Mouse (Mus musculus) kidney, adult 2 months (tissue): Measurements from ENCODE around the gene Lrfn3. TPM values are rescaled to one million over a fixed set of nuclear protein-coding genes. Genes with fewer than 3 reads are reported as not detected.

Experiments used
- DNase-seq: peaks from one replicate; pipeline ENCODE4 v3.0.0; 2021
- H3K27ac ChIP-seq: fragments of 200-500 bp; 2 replicates; pipeline ENCODE4 v1.5.1; 2012; ENCODE audit warnings: low read depth, low read length, control low read depth, inconsistent platforms; ENCODE audit not compliant: insufficient read depth
- H3K27me3 ChIP-seq: fragments of 200-500 bp; replicated peaks from 2 replicates; pipeline ENCODE4 v1.6.1; 2012; ENCODE audit warnings: mild to moderate bottlenecking, moderate library complexity, low read length, inconsistent platforms; ENCODE audit not compliant: control insufficient read depth, insufficient read depth
- H3K36me3 ChIP-seq: fragments of 200-500 bp; 2 replicates; pipeline ENCODE4 v1.6.1; 2012; ENCODE audit warnings: mild to moderate bottlenecking, moderate library complexity, low read length, inconsistent platforms; ENCODE audit not compliant: control insufficient read depth, insufficient read depth
- H3K4me1 ChIP-seq: fragments of 200-500 bp; 2 replicates; pipeline ENCODE4 v1.6.1; 2011; ENCODE audit warnings: low read length; ENCODE audit not compliant: control insufficient read depth, insufficient read depth
- H3K4me3 ChIP-seq: fragments of 200-500 bp; 2 replicates; pipeline ENCODE4 v1.5.1; 2011; ENCODE audit warnings: mild to moderate bottlenecking, low read depth, low read length, control low read depth; ENCODE audit not compliant: insufficient read depth
- CTCF ChIP-seq: fragments of 200-500 bp; conservative IDR thresholded peaks from 2 replicates; pipeline ENCODE4 v1.5.1; 2011; ENCODE audit warnings: low read depth, mild to moderate bottlenecking, control low read depth, low read length, moderate library complexity, mixed read lengths; ENCODE audit not compliant: insufficient read depth, insufficient read length
- POLR2A ChIP-seq: fragments of 200-500 bp; IDR thresholded peaks from one replicate; pipeline ENCODE4 v1.6.1; 2011; ENCODE audit warnings: low read depth, low read length, control low read depth
- WGBS: fragments of 180-500 bp; shearing (Covaris S2); methylation state at CpG from one replicate; pipeline ENCODE4 v1.1.7; 2018; 5-methylcytosine and 5-hydroxymethylcytosine counted together
- polyA plus RNA-seq: library from polyadenylated mRNA; depleted of rRNA; stranded (reverse); fragments of >200 nt; gene quantifications from 2 replicates; pipeline ENCODE4 v1.2.3, GENCODE M21; 2012

Lrfn3 gene
- polyA plus RNA-seq, 1 experiment: 9.6 TPM

GRCm38 (mm10) chr7:30360028-30360427 is 2.5 kb downstream of the Lrfn3 start:
- H3K4me1 ChIP-seq: peaks cover 5% of the 10 kb centered on the region; the same call in 1 of the 2 replicates
- no peak for TF ChIP-seq CTCF
- TF ChIP-seq POLR2A: no peak
- H3K27me3 ChIP-seq: no peaks in the 10 kb centered on the region
- peak overlapping the region; percentile 26; the same call in 1 of the 2 replicates for H3K27ac ChIP-seq
- WGBS: 77% methylated on average over 17 of the region's 17 CpGs
- no peak for DNase-seq
- no peaks in the 10 kb centered on the region for H3K36me3 ChIP-seq
- H3K4me3 ChIP-seq: no peak overlapping the region

- Histone ChIP-seq H3K27ac (peak overlapping the region; percentile 41), H3K27me3 (no peaks in the 10 kb centered on the region), H3K4me1 (peaks cover 5% of the 10 kb centered on the region; the same call in 1 of the 2 replicates), H3K36me3 (no peaks in the 10 kb centered on the region), H3K4me3 (no peak overlapping the region)
- WGBS: 54% methylated on average over 31 of the region's 31 CpGs
- peak; percentile 50 for DNase-seq
- no peak for TF ChIP-seq POLR2A
- TF ChIP-seq CTCF: 0 out of 2 replicates have a peak, but pooled peaks have one; percentile 7
These were observed 3.2 kb downstream of the Lrfn3 start for GRCm38 (mm10) chr7:30359276-30359865.

GRCm38 (mm10) chr7:30358378-30359186 is 4.0 kb downstream of the Lrfn3 start:
- no peaks in the 10 kb centered on the region for H3K27me3 ChIP-seq
- peaks cover 5% of the 10 kb centered on the region; the same call in 1 of the 2 replicates for H3K4me1 ChIP-seq
- TF ChIP-seq CTCF: no peak
- TF ChIP-seq POLR2A: no peak
- peak overlapping the region; percentile 41; the same call in 1 of the 2 replicates for H3K27ac ChIP-seq
- H3K36me3 ChIP-seq: no peaks in the 10 kb centered on the region
- WGBS: 47% methylated on average over 7 of the region's 7 CpGs
- no peak overlapping the region for H3K4me3 ChIP-seq
- peak; percentile 67 for DNase-seq

- H3K36me3 ChIP-seq: no peaks in the 10 kb centered on the region
- H3K4me1 ChIP-seq: no peaks in the 10 kb centered on the region; the same call in 1 of the 2 replicates
- TF ChIP-seq CTCF: no peak
- no peak for TF ChIP-seq POLR2A
- H3K27ac ChIP-seq: no peak overlapping the region
- DNase-seq: no peak
- H3K4me3 ChIP-seq: no peak overlapping the region
- WGBS: 69% methylated on average over 4 of the region's 4 CpGs
- no peaks in the 10 kb centered on the region for H3K27me3 ChIP-seq
These were observed 8.5 kb downstream of the Lrfn3 start for GRCm38 (mm10) chr7:30354059-30354458.

GRCm38 (mm10) chr7:30353279-30353822 is 9.2 kb downstream of the Lrfn3 start:
- H3K27me3 ChIP-seq: no peaks in the 10 kb centered on the region
- H3K4me1 ChIP-seq: no peaks in the 10 kb centered on the region
- WGBS: 4% methylated on average over 6 of the region's 6 CpGs
- H3K4me3 ChIP-seq: no peak overlapping the region
- peak; percentile 80 for DNase-seq
- H3K36me3 ChIP-seq: no peaks in the 10 kb centered on the region
- no peak overlapping the region for H3K27ac ChIP-seq
- no peak for TF ChIP-seq POLR2A
- peak; percentile 86 for TF ChIP-seq CTCF

GRCm38 (mm10) chr7:30347828-30348227 is 14.7 kb downstream of the Lrfn3 start:
- H3K27ac ChIP-seq: no peak overlapping the region
- H3K4me3 ChIP-seq: no peak overlapping the region
- WGBS: 2% methylated on average over 30 of the region's 30 CpGs
- TF ChIP-seq CTCF: peak; percentile 73
- TF ChIP-seq POLR2A: no peak
- no peaks in the 10 kb centered on the region for H3K36me3 ChIP-seq
- no peaks in the 10 kb centered on the region for H3K27me3 ChIP-seq
- H3K4me1 ChIP-seq: no peaks in the 10 kb centered on the region
- DNase-seq: peak; percentile 67
